Mouse (Mus musculus) neural tube, embryonic 11.5 days (tissue): ENCODE results near the gene Nrarp. TPM values are rescaled to one million over a fixed set of nuclear protein-coding genes. Genes with fewer than 3 reads are reported as not detected.

ENCODE experiments used
- ATAC-seq: fragments of 200-750 bp; cut with Nextera tagmentation; 2 replicates; pipeline ENCODE4 v1.8.0; 2017; ENCODE audit warnings: moderate number of reproducible peaks, mild to moderate bottlenecking, moderate TSS enrichment, moderate library complexity; ENCODE audit not compliant: insufficient read depth, low FRiP score, low TSS enrichment
- DNase-seq: peaks from one replicate; pipeline ENCODE4 v3.0.0-alpha.2; 2015; ENCODE audit warnings: low spot score
- H3K27ac ChIP-seq: fragments of 300-500 bp; sonication (generic); 2 replicates; pipeline ENCODE4 v1.5.1; 2014; ENCODE audit warnings: low read depth, mild to moderate bottlenecking, low read length
- H3K27me3 ChIP-seq: fragments of 300-500 bp; sonication (generic); 2 replicates; pipeline ENCODE4 v1.6.1; 2014; ENCODE audit warnings: mild to moderate bottlenecking, low read length, mixed read lengths; ENCODE audit not compliant: control insufficient read depth, insufficient read depth
- H3K36me3 ChIP-seq: fragments of 300-500 bp; sonication (generic); 2 replicates; pipeline ENCODE4 v1.6.1; 2014; ENCODE audit warnings: mild to moderate bottlenecking, low read length, moderate library complexity, mixed read lengths; ENCODE audit not compliant: control insufficient read depth, insufficient read depth
- H3K4me1 ChIP-seq: fragments of 300-500 bp; sonication (generic); 2 replicates; pipeline ENCODE4 v1.6.1; 2014; ENCODE audit warnings: low read length, mixed read lengths; ENCODE audit not compliant: control insufficient read depth, insufficient read depth
- H3K4me2 ChIP-seq: fragments of 300-500 bp; sonication (generic); 2 replicates; pipeline ENCODE4 v1.6.1; 2014; ENCODE audit warnings: low read depth, mild to moderate bottlenecking, moderate library complexity
- H3K4me3 ChIP-seq: fragments of 300-500 bp; sonication (generic); 2 replicates; pipeline ENCODE4 v1.5.1; 2014; ENCODE audit warnings: low read depth, low read length
- H3K9ac ChIP-seq: fragments of 300-500 bp; sonication (generic); 2 replicates; pipeline ENCODE4 v1.6.1; 2014; ENCODE audit warnings: mild to moderate bottlenecking, low read length
- H3K9me3 ChIP-seq: fragments of 300-500 bp; sonication (generic); 2 replicates; pipeline ENCODE4 v1.6.1; 2016; ENCODE audit warnings: low read length; ENCODE audit not compliant: control insufficient read depth
- WGBS: fragments of 180-500 bp; shearing (Covaris S2); extraction: QIAGEN DNeasy Blood & Tissue Kit; methylation state at CpG from one replicate; pipeline ENCODE4 v1.1.7; 2014; 5-methylcytosine and 5-hydroxymethylcytosine counted together
- polyA plus RNA-seq: library from polyadenylated mRNA; unstranded; fragments of >200 nt; fragmentation: Nextera tagmentation; extraction: Ambion mirVana; gene quantifications from 2 replicates; pipeline ENCODE4 v1.2.1, GENCODE M21; 2014

Gene Nrarp
- polyA plus RNA-seq, 1 experiment from 2014 or later = 57.8 TPM

GRCm38 (mm10) chr2:25196172-25196954 is 15.8 kb downstream of the Nrarp start, which contains the start of gene Tor4a:
Tor4a (minus strand) TSS chr2:25196886.
- H3K4me2 ChIP-seq = no peak within 1 kb of the TSS; the same call in 1 of the 2 replicates
- ATAC-seq = no peak
- WGBS = 13% methylated on average over 8 of the region's 8 CpGs

DNA sequence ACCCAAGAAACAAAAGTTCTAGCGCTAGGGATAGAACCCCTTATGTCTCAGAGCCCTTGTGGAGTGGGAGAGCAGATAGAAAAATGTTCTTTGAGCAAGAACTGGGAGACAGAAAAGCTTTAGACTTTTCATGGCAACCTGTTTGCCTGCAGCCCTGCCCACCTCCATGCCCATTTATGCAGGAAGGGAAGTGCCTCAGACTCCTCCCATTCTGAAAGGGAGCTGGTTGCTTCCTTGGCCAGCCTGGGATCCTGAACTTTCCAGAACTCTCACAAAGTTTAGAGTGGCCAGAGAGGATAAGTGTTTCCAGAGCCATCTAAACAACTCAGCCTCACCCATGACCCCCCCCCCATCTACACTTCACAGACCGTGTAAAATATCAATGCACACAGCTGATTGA is 16.6 kb downstream of the Nrarp start:
- ATAC-seq = no peak
- Histone ChIP-seq H3K4me3 (no peak overlapping the region), H3K9ac (no peak overlapping the region), H3K27ac (no peak overlapping the region), H3K9me3 (no peaks in the 10 kb centered on the region), H3K27me3 (peaks cover 19% of the 10 kb centered on the region), H3K4me1 (no peaks in the 10 kb centered on the region), H3K36me3 (peaks cover 4% of the 10 kb centered on the region; the same call in 1 of the 2 replicates), H3K4me2 (no peak overlapping the region)
- WGBS = 24% methylated on average over 2 of the region's 2 CpGs
- DNase-seq = no peak

More at GRCm38 (mm10) chr2:25196172-25196954, 15.8 kb downstream of the Nrarp start, which contains the start of gene Tor4a:
- Histone ChIP-seq H3K4me3 (no peak within 1 kb of the TSS), H3K9me3 (no peaks in the 10 kb centered on the region), H3K4me1 (no peaks in the 10 kb centered on the region), H3K27me3 (peaks cover 19% of the 10 kb centered on the region), H3K27ac (no peak within 1 kb of the TSS), H3K36me3 (peaks cover 3% of the 10 kb centered on the region; the same call in 1 of the 2 replicates), H3K9ac (no peak within 1 kb of the TSS)
- no peak for DNase-seq

DNA sequence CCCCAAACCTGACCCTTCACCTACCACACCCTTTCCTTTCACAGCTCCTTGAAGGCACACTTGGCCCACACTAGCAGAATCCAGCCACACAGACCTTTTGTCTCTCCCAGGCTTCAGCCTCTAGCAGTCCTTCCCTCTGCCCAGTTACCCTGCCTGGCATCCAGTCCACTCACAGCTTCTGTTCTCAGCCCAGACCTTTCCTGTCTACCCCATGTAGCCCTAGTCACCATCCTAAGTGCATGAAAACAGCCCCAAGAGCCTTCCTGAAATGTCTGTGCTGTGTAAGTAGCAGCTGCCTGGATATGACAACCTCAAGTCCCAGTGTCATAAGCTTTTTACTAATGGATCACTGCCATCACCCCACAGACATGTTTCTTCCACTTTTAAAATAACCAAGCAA is 17.4 kb downstream of the Nrarp start:
- Histone ChIP-seq H3K27me3 (peaks cover 19% of the 10 kb centered on the region), H3K9ac (no peak overlapping the region), H3K36me3 (peaks cover 5% of the 10 kb centered on the region; the same call in 1 of the 2 replicates), H3K4me3 (no peak overlapping the region), H3K4me2 (no peak overlapping the region), H3K9me3 (no peaks in the 10 kb centered on the region), H3K4me1 (no peaks in the 10 kb centered on the region), H3K27ac (no peak overlapping the region)
- DNase-seq (no peak), ATAC-seq (no peak)

GRCm38 (mm10) chr2:25200631-25201030 is 20.1 kb downstream of the Nrarp start:
- no peak for DNase-seq
- Histone ChIP-seq H3K27ac (no peak overlapping the region), H3K9ac (no peak overlapping the region), H3K4me3 (no peak overlapping the region), H3K4me2 (no peak overlapping the region), H3K9me3 (no peaks in the 10 kb centered on the region), H3K27me3 (peaks cover 13% of the 10 kb centered on the region), H3K4me1 (no peaks in the 10 kb centered on the region), H3K36me3 (peaks cover 17% of the 10 kb centered on the region)
- 91% methylated on average over 2 of the region's 2 CpGs for WGBS
- ATAC-seq = no peak

DNA sequence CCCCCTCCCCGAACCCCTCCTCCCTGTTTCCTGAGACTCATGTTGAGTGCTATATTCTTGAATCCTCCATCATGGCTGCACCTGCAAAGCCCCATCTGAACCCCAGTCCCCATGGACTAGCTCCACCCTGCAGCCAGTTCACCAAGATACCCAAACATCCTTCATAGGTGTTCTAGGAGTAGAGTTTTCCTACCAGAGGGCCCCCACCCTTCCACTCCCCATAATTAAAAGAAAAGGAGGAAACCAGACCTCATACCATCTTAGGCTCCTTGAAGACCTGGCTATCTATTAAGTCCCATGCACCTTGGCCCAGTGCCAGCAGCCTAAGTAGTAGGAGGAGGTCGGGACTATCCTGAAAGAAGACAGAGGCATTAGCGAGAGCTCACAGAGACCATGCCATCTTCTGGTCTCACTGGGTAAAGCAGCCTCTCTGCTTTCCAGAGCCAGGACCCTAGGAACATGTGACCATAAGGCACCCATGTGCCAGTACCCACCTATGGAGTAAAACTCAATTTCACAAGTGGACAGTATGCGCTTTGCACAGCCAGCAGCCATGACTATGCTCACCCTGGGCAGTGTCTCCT is 23.2 kb downstream of the Nrarp start:
- DNase-seq (no peak), ATAC-seq (no peak)
- Histone ChIP-seq H3K4me2 (no peak overlapping the region), H3K9me3 (no peaks in the 10 kb centered on the region), H3K27ac (no peak overlapping the region), H3K4me1 (no peaks in the 10 kb centered on the region), H3K9ac (no peak overlapping the region), H3K36me3 (peaks cover 22% of the 10 kb centered on the region), H3K27me3 (no peaks in the 10 kb centered on the region), H3K4me3 (no peak overlapping the region)
- WGBS = 71% methylated on average over 4 of the region's 4 CpGs

DNA sequence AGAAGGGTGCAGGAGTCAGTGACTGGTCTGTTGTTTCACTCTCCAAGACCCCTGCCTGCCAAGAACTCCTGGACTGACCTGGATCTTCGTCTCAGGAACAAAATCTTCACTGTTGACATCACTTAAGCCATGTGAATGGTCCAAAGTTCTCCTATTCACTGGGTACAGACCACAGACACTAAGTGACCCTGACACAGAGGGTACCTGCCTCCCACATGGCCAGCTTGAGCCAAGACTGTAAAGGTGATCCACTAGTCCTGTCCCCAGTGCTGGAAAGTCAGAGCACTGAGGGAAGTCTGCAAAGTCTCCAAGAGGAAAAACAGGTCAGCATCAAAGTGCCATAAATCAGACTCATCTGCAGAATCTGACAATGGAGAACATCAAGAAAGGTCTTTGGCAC is 27.0 kb downstream of the Nrarp start:
- H3K4me2 ChIP-seq = no peak overlapping the region

GRCm38 (mm10) chr2:25210686-25211085 is 30.1 kb downstream of the Nrarp start:
- DNase-seq (no peak), ATAC-seq (no peak)
- Histone ChIP-seq H3K27me3 (no peaks in the 10 kb centered on the region), H3K36me3 (peaks cover 5% of the 10 kb centered on the region), H3K27ac (peak overlapping the region; percentile 78), H3K4me3 (peak overlapping the region; percentile 87), H3K4me2 (peak overlapping the region; percentile 91), H3K9ac (peak overlapping the region; percentile 92), H3K9me3 (no peaks in the 10 kb centered on the region), H3K4me1 (peaks cover 10% of the 10 kb centered on the region)
- under 1% methylated on average over 24 of the region's 24 CpGs for WGBS

More for the DNA sequence above, 27.0 kb downstream of the Nrarp start:
- H3K4me3 ChIP-seq = no peak overlapping the region
- H3K9ac ChIP-seq = no peak overlapping the region
- no peaks in the 10 kb centered on the region for H3K27me3 ChIP-seq
- ATAC-seq (no peak), DNase-seq (no peak)
- no peaks in the 10 kb centered on the region for H3K9me3 ChIP-seq
- H3K4me1 ChIP-seq = peaks cover 10% of the 10 kb centered on the region
- H3K27ac ChIP-seq = no peak overlapping the region
- H3K36me3 ChIP-seq = peaks cover 17% of the 10 kb centered on the region
- WGBS = 74% methylated on average over 1 of the region's 1 CpGs

DNA sequence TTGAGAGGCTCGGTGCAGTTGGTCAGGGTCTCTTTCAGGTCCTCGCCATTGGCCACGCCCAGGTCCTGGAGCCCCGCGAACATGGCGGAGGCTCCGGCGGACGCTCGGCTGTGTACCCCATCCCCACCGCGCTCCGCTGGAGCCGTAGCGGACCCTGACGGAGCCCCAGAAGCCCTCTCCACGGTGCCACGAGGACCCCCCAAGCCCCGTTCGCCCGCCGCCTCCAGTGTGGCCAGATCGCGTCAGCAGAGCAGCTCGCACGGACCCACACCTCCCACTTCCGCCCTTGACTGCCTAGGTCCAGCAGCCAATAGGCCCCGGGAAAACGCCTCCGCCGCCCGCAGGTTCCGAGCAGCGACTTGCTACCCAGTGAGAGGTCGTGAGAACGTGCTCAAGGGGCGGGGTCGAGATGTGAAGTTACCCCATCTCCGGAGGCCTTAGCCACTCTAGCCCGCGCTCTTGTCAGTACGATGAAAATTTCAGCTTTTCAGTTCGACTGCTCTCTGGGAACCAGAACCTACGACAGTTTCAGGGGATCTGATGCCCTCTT is 30.6 kb downstream of the Nrarp start, which contains the start of gene Nelfb:
Gene Nelfb, minus strand, starts transcription at position 369 of the 550 bp plus-strand sequence.
- H3K4me1 ChIP-seq = peaks cover 10% of the 10 kb centered on the region
- H3K36me3 ChIP-seq = no peaks in the 10 kb centered on the region
- no peaks in the 10 kb centered on the region for H3K9me3 ChIP-seq
- DNase-seq = peak; percentile 91
- peak within 1 kb of the TSS; percentile 91 for H3K4me2 ChIP-seq
- peak within 1 kb of the TSS; percentile 92 for H3K9ac ChIP-seq
- peak within 1 kb of the TSS; percentile 87 for H3K4me3 ChIP-seq
- no peaks in the 10 kb centered on the region for H3K27me3 ChIP-seq
- ATAC-seq = peak; percentile 93
- WGBS = under 1% methylated on average over 44 of the region's 44 CpGs
- peak within 1 kb of the TSS; percentile 78 for H3K27ac ChIP-seq
